Mouse (Mus musculus) layer of hippocampus, postnatal 25 days (tissue): Measurements from ENCODE around the gene Epm2aip1. TPM values are rescaled to one million over a fixed set of nuclear protein-coding genes. Genes with fewer than 3 reads are reported as not detected.
A peak's percentile ranks its signal among the peaks of the same experiment; 100 is the strongest.

Experiments used
- DNase-seq, 2 experiments: peaks; one replicate each; pipeline ENCODE4 v3.0.0; 2022; ENCODE audit warnings: mixed read lengths in 2 of 2, low spot score in 1 of 2; ENCODE audit errors: extremely low spot score in 1 of 2
- total RNA-seq, 2 experiments: library from RNA; stranded (reverse); gene quantifications; 2 replicates each; pipeline ENCODE4 v1.2.3; 2021

Epm2aip1 gene
- total RNA-seq, 2 experiments from 2014 or later = 75.0 to 75.5 TPM

GRCm38 (mm10) chr9:111285676-111286075 lies 13.9 kb downstream of the Epm2aip1 start:
- DNase-seq = no peak

GRCm38 (mm10) chr9:111286468-111286867 lies 14.7 kb downstream of the Epm2aip1 start:
- DNase-seq = no peak

GRCm38 (mm10) chr9:111287956-111288355 lies 16.2 kb downstream of the Epm2aip1 start:
- DNase-seq = no peak

- no peak for DNase-seq
Measured at GRCm38 (mm10) chr9:111289294-111289831, 17.6 kb downstream of the Epm2aip1 start.

- peak; percentile 96 to 99 for DNase-seq
Measured at GRCm38 (mm10) chr9:111289832-111290339, 18.2 kb downstream of the Epm2aip1 start.

- no peak for DNase-seq
Measured at GRCm38 (mm10) chr9:111290539-111291100, 18.9 kb downstream of the Epm2aip1 start.

GRCm38 (mm10) chr9:111293234-111293633 lies 21.5 kb downstream of the Epm2aip1 start:
- DNase-seq = no peak

GRCm38 (mm10) chr9:111294911-111295310 lies 23.2 kb downstream of the Epm2aip1 start:
- DNase-seq = no peak

- no peak for DNase-seq
Measured at GRCm38 (mm10) chr9:111295323-111295722, 23.6 kb downstream of the Epm2aip1 start.

- DNase-seq = no peak
Measured at GRCm38 (mm10) chr9:111296433-111296832, 24.7 kb downstream of the Epm2aip1 start.

- no peak for DNase-seq
Measured at GRCm38 (mm10) chr9:111298606-111299005, 26.9 kb downstream of the Epm2aip1 start.

- DNase-seq = no peak
Measured at GRCm38 (mm10) chr9:111302196-111302831, 30.6 kb downstream of the Epm2aip1 start.

- no peak for DNase-seq
Measured at GRCm38 (mm10) chr9:111304036-111304435, 32.3 kb downstream of the Epm2aip1 start.

- no peak for DNase-seq
Measured at GRCm38 (mm10) chr9:111306142-111306541, 34.4 kb downstream of the Epm2aip1 start.

- peak; percentile 36 to 48 for DNase-seq
Measured at GRCm38 (mm10) chr9:111311031-111311842, 39.5 kb downstream of the Epm2aip1 start, which contains the start of gene Trank1. TSS of gene Trank1 (plus strand) at chr9:111311739.

- no peak for DNase-seq
Measured at GRCm38 (mm10) chr9:111311843-111312441, 40.2 kb downstream of the Epm2aip1 start.

- peak in 1 of 2 experiments; percentile 39 for DNase-seq
Measured at GRCm38 (mm10) chr9:111312442-111313141, 40.9 kb downstream of the Epm2aip1 start.

- DNase-seq = no peak
Measured at GRCm38 (mm10) chr9:111313299-111313698, 41.6 kb downstream of the Epm2aip1 start.

GRCm38 (mm10) chr9:111313793-111314192 lies 42.1 kb downstream of the Epm2aip1 start:
- DNase-seq = no peak

GRCm38 (mm10) chr9:111314219-111314618 lies 42.5 kb downstream of the Epm2aip1 start:
- DNase-seq = peak; percentile 57 to 82
